Mouse (Mus musculus): ENCODE measurements at regions not wholly inside any gene's neighbourhood (a gene's known extent, or its start where the extent isn't known, plus 50 kb on each side); places are given as distances from the start of the nearest gene placed in this dataset.
A peak's percentile ranks its signal among the peaks of the same experiment; 100 is the strongest.

- Histone ChIP-seq H3K9me3 (replicated peaks; ENCODE audit: control insufficient read depth, low read length) (no peaks in the 10 kb centered on the region), H3K4me1 (ENCODE audit: control insufficient read depth, insufficient read depth, low read length) (no peaks in the 10 kb centered on the region), H3K27me3 (ENCODE audit: control insufficient read depth, insufficient read depth, low read length) (no peaks in the 10 kb centered on the region), H3K4me2 (ENCODE audit: low read depth, low read length) (no peak overlapping the region), H3K36me3 (ENCODE audit: control insufficient read depth, insufficient read depth, low read length) (no peaks in the 10 kb centered on the region), H3K4me3 (replicated peaks; ENCODE audit: low read length) (no peak overlapping the region), H3K9ac (ENCODE audit: low read length) (no peak overlapping the region), H3K27ac (ENCODE audit: low read length) (no peak overlapping the region)
- no peak for ATAC-seq (ENCODE audit: insufficient read depth, low FRiP score)
- 65% methylated on average over 14 of the region's 14 CpGs for WGBS
Observed at GRCm38 (mm10) chr15:27223610-27224511, 242.6 kb upstream of the Ank start.

- WGBS: 83% methylated on average over 4 of the region's 4 CpGs
- no peaks in the 10 kb centered on the region for H3K4me1 ChIP-seq (ENCODE audit: control insufficient read depth, insufficient read depth, low read length)
- H3K36me3 ChIP-seq (ENCODE audit: control insufficient read depth, insufficient read depth, low read length): no peaks in the 10 kb centered on the region
- no peak overlapping the region for H3K4me3 ChIP-seq (replicated peaks; ENCODE audit: low read length)
- ATAC-seq (ENCODE audit: insufficient read depth, low FRiP score): no peak
- H3K27ac ChIP-seq (ENCODE audit: low read length): no peak overlapping the region
- no peaks in the 10 kb centered on the region for H3K27me3 ChIP-seq (ENCODE audit: control insufficient read depth, insufficient read depth, low read length)
- H3K4me2 ChIP-seq (ENCODE audit: low read depth, low read length): no peak overlapping the region
- H3K9me3 ChIP-seq (replicated peaks; ENCODE audit: control insufficient read depth, low read length): no peaks in the 10 kb centered on the region
- no peak overlapping the region for H3K9ac ChIP-seq (ENCODE audit: low read length)
Observed at GRCm38 (mm10) chr15:27224512-27224850, 242.0 kb upstream of the Ank start.

DNA sequence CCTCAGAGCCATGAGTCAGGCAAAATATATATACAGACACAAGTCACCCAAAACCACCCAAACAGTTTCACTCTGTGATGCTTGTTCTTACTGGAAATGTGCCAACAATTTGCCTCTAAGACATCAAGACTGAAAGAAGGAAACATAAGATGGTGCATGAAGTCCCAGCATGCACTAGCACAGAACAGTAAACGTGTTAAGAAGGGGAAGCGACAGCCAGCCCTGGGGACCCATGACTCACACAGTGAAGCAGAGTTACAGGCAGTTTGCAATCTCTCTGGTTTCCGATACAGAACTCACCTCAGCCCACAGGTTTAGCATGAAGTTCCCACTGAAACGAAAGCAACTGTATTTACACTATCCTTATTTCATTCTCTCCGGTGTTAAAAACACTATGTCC lies 233.7 kb upstream of the Ank start:
- Histone ChIP-seq H3K27ac (ENCODE audit: low read length) (no peak overlapping the region), H3K9me3 (replicated peaks; ENCODE audit: control insufficient read depth, low read length) (no peaks in the 10 kb centered on the region), H3K27me3 (ENCODE audit: control insufficient read depth, insufficient read depth, low read length) (no peaks in the 10 kb centered on the region), H3K4me1 (ENCODE audit: control insufficient read depth, insufficient read depth, low read length) (no peaks in the 10 kb centered on the region), H3K36me3 (ENCODE audit: control insufficient read depth, insufficient read depth, low read length) (no peaks in the 10 kb centered on the region), H3K4me3 (replicated peaks; ENCODE audit: low read length) (no peak overlapping the region), H3K9ac (ENCODE audit: low read length) (no peak overlapping the region), H3K4me2 (ENCODE audit: low read depth, low read length) (no peak overlapping the region)
- 69% methylated on average over 5 of the region's 5 CpGs for WGBS
- no peak for ATAC-seq (ENCODE audit: insufficient read depth, low FRiP score)

DNA sequence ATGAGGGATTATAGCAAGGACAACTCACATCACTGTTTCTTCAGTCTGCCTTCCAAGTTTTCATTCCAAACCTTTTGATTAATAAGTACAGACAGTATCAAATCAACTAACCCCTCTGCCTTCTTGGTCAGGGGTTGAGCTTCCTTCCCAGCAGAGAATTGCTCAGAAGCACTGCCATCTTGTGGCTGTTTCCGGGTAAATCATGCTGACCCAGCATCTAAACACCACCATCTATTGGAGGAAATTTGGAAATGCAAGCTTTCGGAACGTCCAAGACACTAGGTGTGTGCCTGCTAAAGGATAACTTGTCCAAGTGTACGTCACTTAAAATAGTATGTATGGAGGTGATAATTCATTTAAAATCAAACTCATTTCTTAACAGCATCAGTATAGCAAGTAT lies 231.7 kb upstream of the Ank start:
- H3K4me3 ChIP-seq (replicated peaks; ENCODE audit: low read length): no peak overlapping the region
- H3K4me1 ChIP-seq (ENCODE audit: control insufficient read depth, insufficient read depth, low read length): no peaks in the 10 kb centered on the region
- H3K9ac ChIP-seq (ENCODE audit: low read length): no peak overlapping the region
- H3K36me3 ChIP-seq (ENCODE audit: control insufficient read depth, insufficient read depth, low read length): no peaks in the 10 kb centered on the region
- 13% methylated on average over 4 of the region's 4 CpGs for WGBS
- no peak overlapping the region for H3K27ac ChIP-seq (ENCODE audit: low read length)
- no peak for ATAC-seq (ENCODE audit: insufficient read depth, low FRiP score)
- H3K27me3 ChIP-seq (ENCODE audit: control insufficient read depth, insufficient read depth, low read length): no peaks in the 10 kb centered on the region
- H3K9me3 ChIP-seq (replicated peaks; ENCODE audit: control insufficient read depth, low read length): no peaks in the 10 kb centered on the region
- H3K4me2 ChIP-seq (ENCODE audit: low read depth, low read length): no peak overlapping the region

DNA sequence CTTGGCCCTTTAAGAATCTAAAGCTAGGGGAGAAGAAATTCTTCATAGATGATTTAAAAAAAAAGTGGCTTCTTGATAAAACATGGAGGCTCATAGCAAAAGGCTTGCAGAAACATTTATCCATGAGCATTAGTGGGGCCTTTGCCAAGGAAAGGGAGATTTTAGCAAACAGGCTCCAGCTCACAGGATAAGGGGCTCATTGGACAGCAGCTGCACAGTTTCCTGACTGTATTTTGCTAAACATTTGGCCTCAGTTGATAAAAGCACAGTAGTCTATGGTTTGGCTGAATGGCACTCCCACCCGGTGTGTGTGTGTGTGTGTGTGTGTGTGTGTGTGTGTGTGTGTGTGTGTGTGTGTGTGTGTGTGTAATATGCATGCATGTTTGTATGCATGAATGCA lies 228.2 kb upstream of the Ank start:
- no peak for ATAC-seq (ENCODE audit: insufficient read depth, low FRiP score)
- H3K9ac ChIP-seq (ENCODE audit: low read length): no peak overlapping the region
- H3K4me1 ChIP-seq (ENCODE audit: control insufficient read depth, insufficient read depth, low read length): no peaks in the 10 kb centered on the region
- H3K4me3 ChIP-seq (replicated peaks; ENCODE audit: low read length): no peak overlapping the region
- H3K9me3 ChIP-seq (replicated peaks; ENCODE audit: control insufficient read depth, low read length): no peaks in the 10 kb centered on the region
- 53% methylated on average over 1 of the region's 1 CpGs for WGBS
- H3K4me2 ChIP-seq (ENCODE audit: low read depth, low read length): no peak overlapping the region
- H3K36me3 ChIP-seq (ENCODE audit: control insufficient read depth, insufficient read depth, low read length): no peaks in the 10 kb centered on the region
- H3K27me3 ChIP-seq (ENCODE audit: control insufficient read depth, insufficient read depth, low read length): no peaks in the 10 kb centered on the region
- H3K27ac ChIP-seq (ENCODE audit: low read length): no peak overlapping the region

DNA sequence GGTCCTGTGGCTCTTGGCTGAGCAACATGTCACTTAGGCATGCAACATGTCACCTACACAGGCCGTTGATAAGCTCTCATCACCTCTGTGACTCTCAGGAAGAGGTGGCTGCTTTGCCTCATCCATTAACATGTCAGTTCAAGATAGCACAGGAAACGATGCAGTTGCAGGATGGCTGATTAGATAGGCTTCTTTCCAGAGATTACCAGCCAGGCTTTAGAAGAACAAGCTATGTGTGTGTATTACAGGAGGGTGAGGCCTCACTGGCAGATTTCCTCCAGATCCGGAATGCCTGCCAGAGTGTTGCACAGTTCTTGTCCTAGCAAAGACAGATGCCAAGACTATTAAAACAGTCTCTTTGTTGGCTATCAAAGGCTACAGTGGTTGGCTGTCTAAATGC lies 220.2 kb upstream of the Ank start:
- Histone ChIP-seq H3K27ac (ENCODE audit: low read length) (no peak overlapping the region), H3K9ac (ENCODE audit: low read length) (no peak overlapping the region), H3K4me1 (ENCODE audit: control insufficient read depth, insufficient read depth, low read length) (no peaks in the 10 kb centered on the region), H3K27me3 (ENCODE audit: control insufficient read depth, insufficient read depth, low read length) (no peaks in the 10 kb centered on the region), H3K4me3 (replicated peaks; ENCODE audit: low read length) (no peak overlapping the region), H3K4me2 (ENCODE audit: low read depth, low read length) (no peak overlapping the region), H3K9me3 (replicated peaks; ENCODE audit: control insufficient read depth, low read length) (no peaks in the 10 kb centered on the region), H3K36me3 (ENCODE audit: control insufficient read depth, insufficient read depth, low read length) (no peaks in the 10 kb centered on the region)
- ATAC-seq (ENCODE audit: insufficient read depth, low FRiP score): no peak
- WGBS: 15% methylated on average over 3 of the region's 3 CpGs

DNA sequence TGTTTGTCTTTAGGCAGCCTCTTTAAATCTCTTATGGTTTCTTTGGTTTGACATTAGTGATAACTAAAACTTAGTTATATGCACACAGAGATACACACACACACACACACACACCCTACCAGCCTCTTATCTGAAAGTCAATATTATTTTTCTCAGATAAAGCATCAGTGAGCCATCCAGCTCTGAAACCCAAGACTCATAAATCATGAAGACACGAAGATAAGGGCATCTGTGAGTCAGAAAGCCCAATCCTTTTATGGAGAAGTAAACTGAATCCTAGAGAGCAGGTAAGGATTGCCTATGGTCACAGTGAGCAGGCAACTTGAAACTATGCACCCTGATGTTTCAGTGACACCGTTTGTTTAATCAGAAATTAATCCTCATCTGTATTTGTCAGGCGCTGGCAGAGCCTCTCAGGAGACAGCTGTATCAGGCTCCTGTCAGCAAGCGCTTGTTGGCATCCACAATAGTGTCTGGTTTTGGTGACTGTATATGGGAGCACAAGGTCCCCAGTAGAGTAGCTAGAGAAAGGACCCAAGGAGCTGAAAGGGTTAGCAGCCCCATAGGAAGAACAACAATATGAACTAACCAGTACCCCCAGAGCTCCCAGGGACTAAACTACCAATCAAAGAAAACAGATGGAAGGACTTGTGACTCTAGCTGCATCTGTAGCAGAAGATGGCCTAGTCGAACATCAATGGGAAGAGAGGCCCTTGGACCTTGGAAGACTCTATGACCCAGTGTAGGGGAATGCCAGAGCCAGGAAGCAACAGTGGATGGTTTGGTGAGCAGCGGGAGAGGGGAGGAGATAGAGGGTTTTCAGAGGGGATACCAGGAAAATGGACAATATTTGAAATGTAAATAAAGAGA lies 207.3 kb upstream of the Ank start:
- Histone ChIP-seq H3K4me2 (ENCODE audit: low read depth, low read length) (no peak overlapping the region), H3K9ac (ENCODE audit: low read length) (no peak overlapping the region), H3K9me3 (replicated peaks; ENCODE audit: control insufficient read depth, low read length) (no peaks in the 10 kb centered on the region), H3K27ac (ENCODE audit: low read length) (no peak overlapping the region), H3K36me3 (ENCODE audit: control insufficient read depth, insufficient read depth, low read length) (no peaks in the 10 kb centered on the region), H3K4me1 (ENCODE audit: control insufficient read depth, insufficient read depth, low read length) (no peaks in the 10 kb centered on the region), H3K27me3 (ENCODE audit: control insufficient read depth, insufficient read depth, low read length) (no peaks in the 10 kb centered on the region), H3K4me3 (replicated peaks; ENCODE audit: low read length) (no peak overlapping the region)
- ATAC-seq (ENCODE audit: insufficient read depth, low FRiP score): peak; percentile 78
- WGBS: 31% methylated on average over 6 of the region's 6 CpGs

DNA sequence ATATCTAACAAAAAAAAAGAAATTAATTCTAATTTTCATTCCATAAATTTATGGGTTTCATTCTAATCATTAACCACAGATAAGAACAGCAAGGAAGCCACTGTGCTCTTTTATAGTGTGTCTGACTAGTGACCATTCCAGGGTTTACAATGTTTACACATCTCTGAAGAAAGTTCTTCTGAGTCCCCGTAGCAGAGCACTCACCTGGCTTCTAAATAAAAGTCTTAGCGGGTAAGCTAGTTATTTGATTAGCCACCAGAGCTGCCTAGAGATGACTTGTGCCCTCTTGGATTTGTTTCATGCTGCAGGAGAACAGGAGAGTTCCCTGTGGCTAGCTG lies 206.7 kb upstream of the Ank start:
- Histone ChIP-seq H3K4me2 (ENCODE audit: low read depth, low read length) (no peak overlapping the region), H3K27me3 (ENCODE audit: control insufficient read depth, insufficient read depth, low read length) (no peaks in the 10 kb centered on the region), H3K9ac (ENCODE audit: low read length) (no peak overlapping the region), H3K9me3 (replicated peaks; ENCODE audit: control insufficient read depth, low read length) (no peaks in the 10 kb centered on the region), H3K4me3 (replicated peaks; ENCODE audit: low read length) (no peak overlapping the region), H3K4me1 (ENCODE audit: control insufficient read depth, insufficient read depth, low read length) (no peaks in the 10 kb centered on the region), H3K36me3 (ENCODE audit: control insufficient read depth, insufficient read depth, low read length) (no peaks in the 10 kb centered on the region), H3K27ac (ENCODE audit: low read length) (no peak overlapping the region)
- no peak for ATAC-seq (ENCODE audit: insufficient read depth, low FRiP score)
- 26% methylated on average over 2 of the region's 2 CpGs for WGBS

DNA sequence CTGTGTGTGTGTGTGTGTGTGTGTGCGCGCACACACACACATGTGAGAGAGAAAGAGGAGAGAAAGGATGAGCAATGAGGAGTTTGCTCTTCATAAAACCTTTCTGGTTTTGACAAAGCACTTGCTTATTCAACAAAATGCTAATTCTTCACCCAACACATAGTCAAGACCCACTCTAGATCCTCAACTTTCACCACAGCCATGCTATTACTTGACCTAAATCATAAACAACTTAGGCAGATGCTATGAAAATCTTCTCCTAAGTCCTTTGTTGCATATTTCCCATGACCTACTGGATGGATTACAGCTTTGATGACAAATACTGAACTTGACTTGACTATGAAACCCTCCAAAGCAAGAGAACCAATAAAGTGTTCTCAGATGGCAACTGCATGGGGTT lies 196.3 kb upstream of the Ank start:
- Histone ChIP-seq H3K9ac (ENCODE audit: low read length) (no peak overlapping the region), H3K4me3 (replicated peaks; ENCODE audit: low read length) (no peak overlapping the region), H3K27ac (ENCODE audit: low read length) (no peak overlapping the region), H3K9me3 (replicated peaks; ENCODE audit: control insufficient read depth, low read length) (no peaks in the 10 kb centered on the region), H3K4me2 (ENCODE audit: low read depth, low read length) (no peak overlapping the region), H3K27me3 (ENCODE audit: control insufficient read depth, insufficient read depth, low read length) (no peaks in the 10 kb centered on the region), H3K4me1 (ENCODE audit: control insufficient read depth, insufficient read depth, low read length) (no peaks in the 10 kb centered on the region), H3K36me3 (ENCODE audit: control insufficient read depth, insufficient read depth, low read length) (no peaks in the 10 kb centered on the region)
- no peak for ATAC-seq (ENCODE audit: insufficient read depth, low FRiP score)
- WGBS: 100% methylated on average over 2 of the region's 2 CpGs
